Mouse (Mus musculus) gastrocnemius, adult 2 months (tissue): ENCODE data around the gene Zfp710. TPM values are rescaled to one million over a fixed set of nuclear protein-coding genes. Genes with fewer than 3 reads are reported as not detected.
A peak's percentile ranks its signal among the peaks of the same experiment; 100 is the strongest.

ENCODE experiments used
- DNase-seq: peaks from one replicate; pipeline ENCODE4 v3.0.0; 2022
- H3K27ac ChIP-seq: fragments of 200-600 bp; 2 replicates; pipeline ENCODE4 v1.8.1; 2022; ENCODE audit warnings: mild to moderate bottlenecking
- H3K4me3 ChIP-seq: fragments of 200-600 bp; 2 replicates; pipeline ENCODE4 v1.8.1; 2022; ENCODE audit warnings: mild to moderate bottlenecking, moderate library complexity
- CTCF ChIP-seq: fragments of 200-600 bp; IDR thresholded peaks from 2 replicates; pipeline ENCODE4 v1.8.1; 2022; ENCODE audit warnings: antibody characterized with exemption, mild to moderate bottlenecking, moderate library complexity
- intact Hi-C: fragments of 180-260 bp; cut with DNase I; formaldehyde crosslinking; loops from one replicate; pipeline ENCODE4 v1.15.1; 2025
- total RNA-seq, 2 experiments: library from RNA; stranded (reverse); gene quantifications; 2 replicates each; pipeline ENCODE4 v1.2.3; 2021

The Zfp710 gene
- total RNA-seq, 2 experiments from 2014 or later: 21.5 to 37.5 TPM

- TF ChIP-seq CTCF: no peak
Observed at GRCm38 (mm10) chr7:80051835-80052234, 27.2 kb downstream of the Zfp710 start.

GRCm38 (mm10) chr7:80052261-80052660 is 27.6 kb downstream of the Zfp710 start:
- Histone ChIP-seq H3K4me3 (peak overlapping the region; percentile 25), H3K27ac (peak overlapping the region; percentile 74)
- TF ChIP-seq CTCF: no peak
- intact Hi-C loops: no loop called here
- peak; percentile 68 for DNase-seq

More at GRCm38 (mm10) chr7:80051835-80052234, 27.2 kb downstream of the Zfp710 start:
- peak; percentile 45 for DNase-seq
- peak overlapping the region; percentile 25 for H3K4me3 ChIP-seq
- H3K27ac ChIP-seq: peak overlapping the region; percentile 74
- intact Hi-C loops: no loop called here

- Histone ChIP-seq H3K27ac (peak overlapping the region; percentile 74; the same call in 1 of the 2 replicates), H3K4me3 (no peak overlapping the region)
- no peak for DNase-seq
- intact Hi-C loops: no loop called here
- no peak for TF ChIP-seq CTCF
Observed at GRCm38 (mm10) chr7:80053147-80053546, 28.5 kb downstream of the Zfp710 start.

GRCm38 (mm10) chr7:80055781-80056180 is 31.2 kb downstream of the Zfp710 start:
- Histone ChIP-seq H3K27ac (peak overlapping the region; percentile 84), H3K4me3 (peak overlapping the region; percentile 24)
- intact Hi-C loops: no loop called here
- no peak for DNase-seq
- no peak for TF ChIP-seq CTCF

- TF ChIP-seq CTCF: no peak
- Histone ChIP-seq H3K27ac (peak overlapping the region; percentile 84), H3K4me3 (no peak overlapping the region)
- intact Hi-C loops: no loop called here
- peak; percentile 60 for DNase-seq
Observed at GRCm38 (mm10) chr7:80057002-80057691, 32.5 kb downstream of the Zfp710 start.

GRCm38 (mm10) chr7:80057781-80058180 is 33.2 kb downstream of the Zfp710 start:
- no peak for DNase-seq
- no peak for TF ChIP-seq CTCF
- no peak overlapping the region for H3K4me3 ChIP-seq
- peak overlapping the region; percentile 84 for H3K27ac ChIP-seq
- intact Hi-C loops: no loop called here

GRCm38 (mm10) chr7:80058405-80059063 is 33.9 kb downstream of the Zfp710 start:
- TF ChIP-seq CTCF: no peak
- peak overlapping the region; percentile 84 for H3K27ac ChIP-seq
- no peak overlapping the region for H3K4me3 ChIP-seq
- intact Hi-C loops: no loop called here
- DNase-seq: no peak

- DNase-seq: no peak
- Histone ChIP-seq H3K4me3 (no peak overlapping the region), H3K27ac (peak overlapping the region; percentile 84)
- intact Hi-C loops: no loop called here
- TF ChIP-seq CTCF: no peak
Observed at GRCm38 (mm10) chr7:80059064-80059838, 34.6 kb downstream of the Zfp710 start.

- Histone ChIP-seq H3K4me3 (peak overlapping the region; percentile 33), H3K27ac (peak overlapping the region; percentile 84)
- DNase-seq: peak; percentile 77
- intact Hi-C loops: loop anchor here (5.0 kb wide), 1 partner anchor 33 kb away; no protein-coding TSS in a partner anchor
- no peak for TF ChIP-seq CTCF
Observed at GRCm38 (mm10) chr7:80060012-80060778, 35.6 kb downstream of the Zfp710 start.

GRCm38 (mm10) chr7:80062083-80062826 is 37.6 kb downstream of the Zfp710 start:
- DNase-seq: no peak
- no peak overlapping the region for H3K4me3 ChIP-seq
- H3K27ac ChIP-seq: peak overlapping the region; percentile 84; the same call in 1 of the 2 replicates
- intact Hi-C loops: loop anchor here (5.0 kb wide), 1 partner anchor 35 kb away; no protein-coding TSS in a partner anchor
- no peak for TF ChIP-seq CTCF

GRCm38 (mm10) chr7:80063244-80063643 is 38.6 kb downstream of the Zfp710 start:
- no peak overlapping the region for H3K4me3 ChIP-seq
- no peak for DNase-seq
- no peak for TF ChIP-seq CTCF
- intact Hi-C loops: loop anchor here (5.0 kb wide), 1 partner anchor 36 kb away; no protein-coding TSS in a partner anchor
- H3K27ac ChIP-seq: peak overlapping the region; percentile 24; the same call in 1 of the 2 replicates
